Mouse (Mus musculus): ENCODE data around the gene Ccdc107. TPM values are rescaled to one million over a fixed set of nuclear protein-coding genes. Genes with fewer than 3 reads are reported as not detected.

Gene Ccdc107
- polyA plus RNA-seq, 1 experiment from 2014 or later, result 69.1 TPM

DNA sequence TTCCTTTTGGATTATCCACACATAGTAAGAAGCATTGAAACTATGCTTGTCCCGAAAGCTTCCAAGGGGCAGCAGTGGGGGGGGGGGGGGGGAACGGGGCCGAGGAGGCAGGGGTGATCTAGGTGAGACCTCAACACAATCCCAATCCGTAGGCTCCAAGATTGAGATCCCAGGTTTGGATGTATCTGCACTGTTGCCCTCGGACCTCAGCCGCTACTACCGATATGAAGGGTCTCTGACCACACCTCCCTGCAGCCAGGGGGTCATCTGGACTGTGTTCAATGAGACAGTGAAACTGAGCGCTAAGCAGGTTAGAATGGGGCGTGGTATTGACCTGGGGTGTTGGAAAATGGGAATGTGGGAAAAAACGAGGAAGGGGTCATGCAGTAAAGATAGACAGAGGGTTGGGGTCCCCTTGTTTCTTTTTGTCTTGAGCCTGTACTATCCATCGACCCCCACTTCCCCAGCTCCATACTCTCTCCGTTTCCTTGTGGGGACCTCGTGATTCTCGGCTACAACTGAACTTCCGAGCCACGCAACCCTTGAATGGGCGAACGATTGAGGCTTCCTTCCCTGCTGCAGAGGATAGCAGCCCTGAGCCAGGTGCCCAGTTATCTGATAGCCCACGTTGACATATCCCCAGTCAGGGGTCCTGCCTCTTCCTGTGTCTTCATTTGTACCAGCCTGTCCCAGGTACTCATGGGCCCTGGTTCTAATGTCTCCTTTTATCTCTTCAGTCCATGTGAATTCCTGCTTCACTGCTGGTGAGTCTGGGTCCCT is 19.2 kb downstream of the Ccdc107 start:
- ATAC-seq, result no peak
- peaks cover 15% of the 10 kb centered on the region for H3K4me1 ChIP-seq (ENCODE audit: control insufficient read depth, insufficient read depth, low read length)
- H3K36me3 ChIP-seq (ENCODE audit: control insufficient read depth, insufficient read depth, low read length), result no peaks in the 10 kb centered on the region
- H3K9me3 ChIP-seq (replicated peaks; ENCODE audit: control insufficient read depth, low read length), result no peaks in the 10 kb centered on the region
- no peak overlapping the region for H3K4me2 ChIP-seq (ENCODE audit: low read length)
- 82% methylated on average over 17 of the region's 19 CpGs for WGBS
- H3K9ac ChIP-seq (ENCODE audit: low read length), result no peak overlapping the region
- DNase-seq (ENCODE audit: low spot score), result no peak
- H3K4me3 ChIP-seq (ENCODE audit: low read depth, low read length), result no peak overlapping the region
- H3K27me3 ChIP-seq (replicated peaks; ENCODE audit: control insufficient read depth, insufficient read depth, low read length), result peaks cover 9% of the 10 kb centered on the region
- H3K27ac ChIP-seq (ENCODE audit: low read depth, low read length), result no peak overlapping the region

DNA sequence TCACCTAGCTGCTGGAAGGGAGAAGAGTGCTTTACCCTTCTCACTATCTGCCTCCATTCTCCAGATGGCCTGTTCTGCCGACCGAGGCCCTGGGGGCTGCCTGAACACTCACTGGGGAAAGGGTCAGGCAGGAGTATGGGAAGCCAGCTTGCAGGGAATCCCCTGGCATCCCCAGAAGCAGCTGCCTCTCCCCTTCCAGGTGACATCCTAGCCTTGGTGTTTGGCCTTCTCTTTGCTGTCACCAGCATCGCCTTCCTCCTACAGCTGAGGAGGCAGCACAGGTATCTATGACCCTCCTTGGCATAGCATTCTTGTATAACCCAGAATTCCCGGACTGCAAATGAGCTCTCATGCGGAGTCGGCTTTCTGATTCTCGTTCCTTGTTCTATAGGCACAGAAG is 20.0 kb downstream of the Ccdc107 start:
- no peaks in the 10 kb centered on the region for H3K9me3 ChIP-seq (replicated peaks; ENCODE audit: control insufficient read depth, low read length)
- H3K4me1 ChIP-seq (ENCODE audit: control insufficient read depth, insufficient read depth, low read length), result peaks cover 15% of the 10 kb centered on the region
- H3K27me3 ChIP-seq (replicated peaks; ENCODE audit: control insufficient read depth, insufficient read depth, low read length), result peaks cover 8% of the 10 kb centered on the region; the same call in 1 of the 2 replicates
- ATAC-seq (no peak), DNase-seq (ENCODE audit: low spot score) (no peak)
- no peaks in the 10 kb centered on the region for H3K36me3 ChIP-seq (ENCODE audit: control insufficient read depth, insufficient read depth, low read length)
- no peak overlapping the region for H3K4me2 ChIP-seq (ENCODE audit: low read length)
- no peak overlapping the region for H3K4me3 ChIP-seq (ENCODE audit: low read depth, low read length)
- no peak overlapping the region for H3K9ac ChIP-seq (ENCODE audit: low read length)
- WGBS, result 64% methylated on average over 7 of the region's 7 CpGs
- no peak overlapping the region for H3K27ac ChIP-seq (ENCODE audit: low read depth, low read length)

DNA sequence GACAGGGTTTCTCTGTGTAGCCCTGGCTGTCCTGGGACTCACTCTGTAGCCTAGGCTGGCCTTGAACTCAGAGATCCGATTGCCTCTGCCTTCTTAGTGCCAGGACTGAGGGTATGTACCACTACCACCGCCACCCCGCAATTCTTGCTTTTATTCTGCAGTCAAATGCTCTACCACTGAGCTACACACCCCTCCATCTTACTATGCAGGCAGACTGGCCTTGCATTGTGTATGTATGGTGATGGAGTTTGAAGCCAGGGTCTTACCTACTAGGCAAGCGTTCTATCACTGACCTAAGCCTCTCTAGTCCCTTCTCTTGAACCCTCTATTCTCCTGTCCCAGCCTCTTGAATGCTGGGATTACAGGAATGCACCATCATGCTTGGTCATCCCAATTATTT is 20.6 kb downstream of the Ccdc107 start:
- 83% methylated on average over 4 of the region's 4 CpGs for WGBS
- DNase-seq (ENCODE audit: low spot score), result no peak
- no peaks in the 10 kb centered on the region for H3K9me3 ChIP-seq (replicated peaks; ENCODE audit: control insufficient read depth, low read length)
- no peak overlapping the region for H3K4me2 ChIP-seq (ENCODE audit: low read length)
- no peak overlapping the region for H3K4me3 ChIP-seq (ENCODE audit: low read depth, low read length)
- H3K4me1 ChIP-seq (ENCODE audit: control insufficient read depth, insufficient read depth, low read length), result peaks cover 12% of the 10 kb centered on the region
- H3K27ac ChIP-seq (ENCODE audit: low read depth, low read length), result no peak overlapping the region
- H3K9ac ChIP-seq (ENCODE audit: low read length), result no peak overlapping the region
- no peaks in the 10 kb centered on the region for H3K36me3 ChIP-seq (ENCODE audit: control insufficient read depth, insufficient read depth, low read length)
- ATAC-seq, result no peak
- 0 out of 2 replicates have a peak, but pooled peaks cover 3% of the 10 kb centered on the region for H3K27me3 ChIP-seq (replicated peaks; ENCODE audit: control insufficient read depth, insufficient read depth, low read length)

DNA sequence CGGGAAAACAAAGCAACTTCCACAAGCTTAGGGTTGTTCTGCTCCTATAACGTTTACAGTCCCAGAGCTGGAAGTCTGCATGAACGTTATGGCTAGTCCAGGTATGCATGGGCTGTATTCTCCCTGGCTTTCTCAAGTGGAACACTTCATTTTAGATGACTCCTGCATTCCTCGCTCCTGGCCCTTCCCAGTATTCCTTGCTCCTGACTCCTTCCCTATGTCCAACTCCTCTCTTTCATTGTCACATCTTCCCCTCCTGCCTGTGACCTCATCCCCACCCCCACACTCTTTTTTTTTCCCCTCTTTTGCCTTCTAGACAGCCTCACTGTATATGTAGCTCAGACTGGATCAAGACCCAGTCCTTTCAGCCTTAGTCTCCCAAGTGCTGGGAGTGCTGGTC is 21.1 kb downstream of the Ccdc107 start:
- Histone ChIP-seq H3K9me3 (replicated peaks; ENCODE audit: control insufficient read depth, low read length) (no peaks in the 10 kb centered on the region), H3K36me3 (ENCODE audit: control insufficient read depth, insufficient read depth, low read length) (no peaks in the 10 kb centered on the region), H3K27me3 (replicated peaks; ENCODE audit: control insufficient read depth, insufficient read depth, low read length) (0 out of 2 replicates have a peak, but pooled peaks cover 2% of the 10 kb centered on the region), H3K9ac (ENCODE audit: low read length) (no peak overlapping the region), H3K4me3 (ENCODE audit: low read depth, low read length) (no peak overlapping the region), H3K4me2 (ENCODE audit: low read length) (no peak overlapping the region), H3K4me1 (ENCODE audit: control insufficient read depth, insufficient read depth, low read length) (peaks cover 7% of the 10 kb centered on the region), H3K27ac (ENCODE audit: low read depth, low read length) (no peak overlapping the region)
- ATAC-seq (no peak), DNase-seq (ENCODE audit: low spot score) (no peak)
- 89% methylated on average over 4 of the region's 4 CpGs for WGBS

DNA sequence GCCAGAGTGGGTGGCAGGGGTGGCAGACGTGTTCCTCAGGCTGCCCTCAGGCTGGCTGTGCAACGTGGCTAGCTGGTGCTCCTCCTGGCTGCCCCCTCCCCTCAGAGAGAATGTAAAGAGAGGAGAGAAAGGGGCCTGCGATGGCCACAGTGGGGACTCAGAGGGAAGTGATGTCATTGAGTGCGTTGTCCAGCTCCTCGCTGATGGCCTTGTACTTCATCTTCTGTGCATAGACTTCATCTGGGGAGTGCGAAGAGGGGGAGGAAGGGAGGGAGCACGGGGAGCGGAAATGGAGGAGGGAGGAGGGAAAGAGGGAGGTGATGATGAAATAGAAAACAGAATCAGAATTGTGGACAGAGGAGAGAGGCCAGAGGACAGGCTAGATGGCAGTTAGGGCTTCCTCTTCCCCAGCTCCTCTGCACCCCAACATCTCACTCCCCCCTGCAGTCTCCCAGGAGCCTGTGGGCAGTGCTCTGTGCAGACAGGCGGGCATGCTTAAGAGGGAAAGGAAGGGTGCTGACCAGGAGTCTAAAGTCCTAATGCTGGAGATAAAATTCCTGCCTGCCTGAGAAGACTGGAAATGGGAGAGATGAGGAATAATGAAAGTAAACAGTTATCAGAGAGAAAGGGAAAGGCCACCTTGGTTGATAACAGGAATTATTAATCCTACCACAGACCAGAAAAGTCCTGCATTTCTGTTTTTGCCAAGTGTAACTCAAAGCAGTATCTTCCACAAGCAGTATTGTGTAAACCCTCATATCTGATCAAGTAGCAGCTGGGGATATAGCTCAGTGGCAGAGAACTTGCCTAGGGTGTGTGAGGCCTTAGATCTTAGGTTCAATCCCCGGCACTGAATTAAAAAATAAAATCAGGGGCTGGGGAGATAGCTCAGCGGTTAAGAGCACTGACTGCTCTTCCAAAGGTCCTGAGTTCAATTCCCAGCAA is 23.3 kb downstream of the Ccdc107 start:
- no peak for DNase-seq (ENCODE audit: low spot score)
- Histone ChIP-seq H3K36me3 (ENCODE audit: control insufficient read depth, insufficient read depth, low read length) (no peaks in the 10 kb centered on the region), H3K4me3 (ENCODE audit: low read depth, low read length) (no peak overlapping the region), H3K4me1 (ENCODE audit: control insufficient read depth, insufficient read depth, low read length) (0 out of 2 replicates have a peak, but pooled peaks cover 2% of the 10 kb centered on the region), H3K9ac (ENCODE audit: low read length) (no peak overlapping the region), H3K27ac (ENCODE audit: low read depth, low read length) (no peak overlapping the region), H3K9me3 (replicated peaks; ENCODE audit: control insufficient read depth, low read length) (no peaks in the 10 kb centered on the region), H3K27me3 (replicated peaks; ENCODE audit: control insufficient read depth, insufficient read depth, low read length) (no peaks in the 10 kb centered on the region), H3K4me2 (ENCODE audit: low read length) (no peak overlapping the region)
- ATAC-seq, result no peak
- 74% methylated on average over 11 of the region's 11 CpGs for whole genome bisulfite sequencing

DNA sequence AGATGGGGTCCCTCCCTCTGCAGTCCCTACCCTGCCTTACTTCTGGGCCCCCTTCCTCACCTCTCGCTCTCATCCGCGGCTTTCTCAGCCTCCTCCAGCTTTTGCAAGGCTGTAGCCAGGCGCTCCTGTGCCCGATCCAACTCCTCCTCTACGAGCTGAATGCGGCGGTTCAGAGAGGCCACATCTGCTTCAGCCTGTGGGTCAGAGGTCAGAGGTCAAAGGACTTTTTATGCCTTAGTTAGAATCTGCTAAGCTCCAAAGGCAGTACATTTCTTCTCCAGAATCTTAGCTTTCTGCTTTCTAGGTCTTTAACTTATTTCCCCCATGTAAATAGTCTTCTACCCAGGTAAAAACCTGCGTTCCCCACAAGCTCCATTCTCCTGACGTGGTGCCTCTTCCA is 26.9 kb downstream of the Ccdc107 start:
- Histone ChIP-seq H3K27ac (ENCODE audit: low read depth, low read length) (no peak overlapping the region), H3K4me2 (ENCODE audit: low read length) (peak overlapping the region; percentile 26; the same call in 1 of the 2 replicates), H3K4me1 (ENCODE audit: control insufficient read depth, insufficient read depth, low read length) (peaks cover 8% of the 10 kb centered on the region; the same call in 1 of the 2 replicates), H3K36me3 (ENCODE audit: control insufficient read depth, insufficient read depth, low read length) (no peaks in the 10 kb centered on the region), H3K9me3 (replicated peaks; ENCODE audit: control insufficient read depth, low read length) (no peaks in the 10 kb centered on the region), H3K9ac (ENCODE audit: low read length) (no peak overlapping the region), H3K4me3 (ENCODE audit: low read depth, low read length) (no peak overlapping the region), H3K27me3 (replicated peaks; ENCODE audit: control insufficient read depth, insufficient read depth, low read length) (peaks cover 27% of the 10 kb centered on the region)
- 23% methylated on average over 10 of the region's 10 CpGs for WGBS
- DNase-seq (ENCODE audit: low spot score) (no peak), ATAC-seq (no peak)

DNA sequence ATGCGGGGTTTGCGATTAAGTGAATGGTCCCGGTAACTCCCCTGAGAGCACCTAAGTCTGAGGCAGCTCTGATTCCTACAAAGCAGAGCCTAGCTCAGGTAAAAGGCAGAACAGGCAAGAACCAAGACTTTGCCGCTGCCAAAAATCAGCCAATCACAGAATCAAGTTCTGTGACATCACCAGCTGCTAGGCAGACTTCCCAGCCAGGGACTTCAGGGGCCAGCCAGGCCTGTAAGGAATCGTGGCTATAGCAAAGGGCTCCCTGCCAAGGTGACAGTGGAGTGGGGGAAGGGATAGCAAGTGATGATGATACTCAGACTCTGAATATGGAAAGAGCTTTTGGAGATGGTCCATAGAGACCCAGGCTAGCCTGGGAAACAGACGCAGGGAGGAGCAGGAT is 27.3 kb downstream of the Ccdc107 start:
- peak overlapping the region; percentile 26; the same call in 1 of the 2 replicates for H3K4me2 ChIP-seq (ENCODE audit: low read length)
- peaks cover 31% of the 10 kb centered on the region for H3K27me3 ChIP-seq (replicated peaks; ENCODE audit: control insufficient read depth, insufficient read depth, low read length)
- DNase-seq (ENCODE audit: low spot score), result peak; percentile 91
- H3K9ac ChIP-seq (ENCODE audit: low read length), result no peak overlapping the region
- 17% methylated on average over 6 of the region's 6 CpGs for WGBS
- peaks cover 8% of the 10 kb centered on the region; the same call in 1 of the 2 replicates for H3K4me1 ChIP-seq (ENCODE audit: control insufficient read depth, insufficient read depth, low read length)
- no peak overlapping the region for H3K4me3 ChIP-seq (ENCODE audit: low read depth, low read length)
- ATAC-seq, result peak; percentile 71
- H3K36me3 ChIP-seq (ENCODE audit: control insufficient read depth, insufficient read depth, low read length), result no peaks in the 10 kb centered on the region
- H3K9me3 ChIP-seq (replicated peaks; ENCODE audit: control insufficient read depth, low read length), result no peaks in the 10 kb centered on the region
- H3K27ac ChIP-seq (ENCODE audit: low read depth, low read length), result no peak overlapping the region

DNA sequence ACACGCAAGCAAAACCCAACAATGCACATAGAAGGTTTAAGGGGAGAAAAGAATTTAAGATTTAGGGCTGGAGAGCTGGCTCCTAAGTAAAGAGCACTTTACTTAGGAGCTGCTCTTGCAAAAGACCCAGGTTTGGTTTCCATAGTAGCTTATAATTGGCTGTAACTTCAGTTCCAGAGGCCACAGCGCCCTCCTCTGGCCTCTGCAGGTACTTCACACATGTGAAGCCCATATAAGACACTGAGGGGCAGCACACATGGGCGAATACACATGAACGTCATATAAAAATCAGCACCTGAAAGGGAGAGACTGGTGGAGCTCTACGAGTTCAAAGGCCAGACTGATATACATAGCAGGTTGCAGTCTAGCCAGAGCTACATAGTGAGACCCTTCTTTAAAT is 35.2 kb downstream of the Ccdc107 start:
- no peak overlapping the region for H3K4me3 ChIP-seq (ENCODE audit: low read depth, low read length)
- no peak for ATAC-seq
- H3K9ac ChIP-seq (ENCODE audit: low read length), result no peak overlapping the region
- H3K27ac ChIP-seq (ENCODE audit: low read depth, low read length), result no peak overlapping the region
- WGBS, result 63% methylated on average over 5 of the region's 5 CpGs
- H3K36me3 ChIP-seq (ENCODE audit: control insufficient read depth, insufficient read depth, low read length), result peaks cover 21% of the 10 kb centered on the region
- no peak overlapping the region for H3K4me2 ChIP-seq (ENCODE audit: low read length)
- peaks cover 25% of the 10 kb centered on the region for H3K27me3 ChIP-seq (replicated peaks; ENCODE audit: control insufficient read depth, insufficient read depth, low read length)
- DNase-seq (ENCODE audit: low spot score), result no peak
- H3K9me3 ChIP-seq (replicated peaks; ENCODE audit: control insufficient read depth, low read length), result no peaks in the 10 kb centered on the region
- H3K4me1 ChIP-seq (ENCODE audit: control insufficient read depth, insufficient read depth, low read length), result peaks cover 6% of the 10 kb centered on the region; the same call in 1 of the 2 replicates
